Mouse (Mus musculus) intestine, embryonic 14.5 days (tissue): Measurements from ENCODE around the gene Hc. TPM values are rescaled to one million over a fixed set of nuclear protein-coding genes. Genes with fewer than 3 reads are reported as not detected.

Experiments used
- ATAC-seq: fragments of 200-750 bp; cut with Nextera tagmentation; replicated peaks from 2 replicates; pipeline ENCODE4 v1.8.0; 2017; ENCODE audit warnings: low read depth, moderate number of reproducible peaks, moderate TSS enrichment, moderate library complexity; ENCODE audit not compliant: low FRiP score, low TSS enrichment
- DNase-seq: peaks from one replicate; pipeline ENCODE4 v3.0.0-alpha.2; 2018; ENCODE audit warnings: low spot score
- H3K27ac ChIP-seq: fragments of 300-500 bp; sonication (generic); 2 replicates; pipeline ENCODE4 v1.5.1; 2014; ENCODE audit warnings: low read depth, mild to moderate bottlenecking, control low read depth
- H3K27me3 ChIP-seq: fragments of 300-500 bp; sonication (generic); replicated peaks from 2 replicates; pipeline ENCODE4 v1.6.1; 2014; ENCODE audit warnings: low read length, control low read depth; ENCODE audit not compliant: control insufficient read depth, insufficient read depth
- H3K36me3 ChIP-seq: fragments of 300-500 bp; sonication (generic); 2 replicates; pipeline ENCODE4 v1.6.1; 2014; ENCODE audit warnings: low read length, control low read depth; ENCODE audit not compliant: control insufficient read depth, insufficient read depth
- H3K4me1 ChIP-seq: fragments of 300-500 bp; sonication (generic); replicated peaks from 2 replicates; pipeline ENCODE4 v1.6.1; 2014; ENCODE audit warnings: low read length, control low read depth, mixed read lengths; ENCODE audit not compliant: control insufficient read depth, insufficient read depth
- H3K4me2 ChIP-seq: fragments of 300-500 bp; sonication (generic); 2 replicates; pipeline ENCODE4 v1.6.1; 2014; ENCODE audit warnings: low read length
- H3K4me3 ChIP-seq: fragments of 300-500 bp; sonication (generic); 2 replicates; pipeline ENCODE4 v1.5.1; 2014; ENCODE audit warnings: low read depth, low read length, control low read depth, mixed read lengths
- H3K9ac ChIP-seq: fragments of 300-500 bp; sonication (generic); 2 replicates; pipeline ENCODE4 v1.6.1; 2014; ENCODE audit warnings: mild to moderate bottlenecking, low read length
- H3K9me3 ChIP-seq: fragments of 300-500 bp; sonication (generic); 2 replicates; pipeline ENCODE4 v1.6.1; 2016; ENCODE audit warnings: low read length, control low read depth; ENCODE audit not compliant: control insufficient read depth
- WGBS: fragments of 180-500 bp; shearing (Covaris S2); extraction: QIAGEN DNeasy Blood & Tissue Kit; methylation state at CpG from one replicate; pipeline ENCODE4 v1.1.7; 2014; 5-methylcytosine and 5-hydroxymethylcytosine counted together
- polyA plus RNA-seq: library from polyadenylated mRNA; unstranded; fragments of >200 nt; fragmentation: Nextera tagmentation; extraction: Ambion mirVana; gene quantifications from 2 replicates; pipeline ENCODE4 v1.2.1, GENCODE M21; 2014

Hc gene
- polyA plus RNA-seq, 1 experiment from 2014 or later = 0.27 TPM

DNA sequence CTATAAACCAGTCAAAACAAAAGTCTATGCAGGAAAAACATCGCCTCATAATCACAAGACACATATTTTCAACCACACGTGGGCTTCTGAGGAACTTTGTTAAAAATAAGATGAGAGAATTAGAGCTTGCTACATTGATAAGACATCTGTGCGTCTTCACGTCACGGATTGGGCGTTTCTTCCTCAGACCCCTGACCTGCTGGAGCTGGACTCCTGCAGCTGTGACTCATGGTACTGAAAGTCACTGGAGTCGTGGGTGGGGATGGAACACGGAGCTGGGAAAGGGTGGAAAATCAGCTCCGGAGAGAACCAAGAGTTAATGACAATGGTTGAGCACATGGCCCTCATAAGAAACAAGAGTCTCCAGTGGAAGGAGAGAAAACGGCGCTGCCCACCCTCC is 5.9 kb upstream of the Hc start:
- H3K27ac ChIP-seq = no peak overlapping the region
- no peak overlapping the region for H3K4me2 ChIP-seq
- WGBS = 84% methylated on average over 11 of the region's 11 CpGs
- H3K9me3 ChIP-seq = no peaks in the 10 kb centered on the region
- no peak for ATAC-seq
- no peaks in the 10 kb centered on the region for H3K27me3 ChIP-seq
- H3K4me3 ChIP-seq = no peak overlapping the region
- H3K36me3 ChIP-seq = no peaks in the 10 kb centered on the region
- H3K9ac ChIP-seq = no peak overlapping the region
- no peak for DNase-seq
- no peaks in the 10 kb centered on the region for H3K4me1 ChIP-seq

DNA sequence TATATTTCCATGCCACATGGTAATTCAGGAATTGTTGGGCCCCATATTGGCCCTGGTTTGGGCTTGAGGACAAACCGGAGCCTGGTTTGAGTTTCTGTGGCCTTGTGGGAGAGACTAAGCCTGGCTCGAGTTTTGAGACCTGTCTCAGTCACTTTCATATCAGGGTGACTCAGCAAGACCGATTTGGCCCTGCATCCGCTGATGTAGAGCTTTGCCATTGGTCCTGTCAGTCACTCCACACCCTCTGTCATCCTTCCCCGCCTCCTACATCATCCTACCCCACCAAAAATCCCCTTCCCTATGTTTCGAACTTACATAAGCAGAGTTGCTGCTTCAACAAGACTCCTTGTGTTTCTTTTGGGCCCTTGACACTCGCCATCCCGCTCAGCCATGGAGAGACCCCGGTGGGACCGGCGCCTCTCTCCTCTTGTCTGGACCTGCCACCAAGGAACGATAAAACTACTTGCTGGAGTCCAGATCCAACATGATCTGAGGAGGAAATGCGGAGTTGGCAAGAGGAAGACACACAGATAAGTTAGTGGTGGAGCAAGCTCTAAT is 5.4 kb upstream of the Hc start:
- Histone ChIP-seq H3K4me3 (no peak overlapping the region), H3K4me1 (no peaks in the 10 kb centered on the region), H3K9ac (no peak overlapping the region), H3K4me2 (no peak overlapping the region), H3K27me3 (no peaks in the 10 kb centered on the region), H3K9me3 (no peaks in the 10 kb centered on the region), H3K27ac (no peak overlapping the region), H3K36me3 (no peaks in the 10 kb centered on the region)
- DNase-seq = no peak
- WGBS = 92% methylated on average over 13 of the region's 13 CpGs
- no peak for ATAC-seq

GRCm38 (mm10) chr2:35063333-35064030 is 2.2 kb upstream of the Hc start:
- Histone ChIP-seq H3K36me3 (no peaks in the 10 kb centered on the region), H3K27ac (no peak overlapping the region), H3K27me3 (no peaks in the 10 kb centered on the region), H3K9me3 (no peaks in the 10 kb centered on the region), H3K4me1 (no peaks in the 10 kb centered on the region), H3K9ac (no peak overlapping the region), H3K4me3 (no peak overlapping the region), H3K4me2 (no peak overlapping the region)
- ATAC-seq = no peak
- DNase-seq = no peak
- 89% methylated on average over 6 of the region's 6 CpGs for WGBS

DNA sequence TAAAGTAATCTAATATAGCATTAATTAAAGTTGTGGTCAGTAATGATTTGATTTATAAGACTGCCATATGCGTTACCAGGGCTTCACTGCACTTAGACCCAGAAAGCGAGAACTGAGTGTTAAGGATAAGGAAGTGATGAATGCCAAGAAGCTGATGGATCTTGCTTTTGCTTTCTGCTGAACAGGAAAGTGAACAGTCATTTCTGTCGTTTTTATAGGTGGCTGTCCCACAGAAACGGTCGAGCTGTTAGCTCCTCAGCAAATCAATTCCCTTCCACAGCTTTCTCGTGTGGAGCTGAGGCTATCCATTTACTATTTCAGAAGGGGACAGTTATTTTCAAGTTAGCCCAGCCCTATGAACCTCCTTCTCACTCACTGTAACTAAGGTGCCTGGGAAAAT is 341 bp downstream of the Hc start:
- WGBS = 53% methylated on average over 6 of the region's 6 CpGs
- Histone ChIP-seq H3K27ac (no peak overlapping the region), H3K4me3 (no peak overlapping the region), H3K9ac (no peak overlapping the region), H3K36me3 (no peaks in the 10 kb centered on the region), H3K27me3 (no peaks in the 10 kb centered on the region), H3K4me1 (no peaks in the 10 kb centered on the region), H3K9me3 (no peaks in the 10 kb centered on the region), H3K4me2 (no peak overlapping the region)
- ATAC-seq (no peak), DNase-seq (no peak)

DNA sequence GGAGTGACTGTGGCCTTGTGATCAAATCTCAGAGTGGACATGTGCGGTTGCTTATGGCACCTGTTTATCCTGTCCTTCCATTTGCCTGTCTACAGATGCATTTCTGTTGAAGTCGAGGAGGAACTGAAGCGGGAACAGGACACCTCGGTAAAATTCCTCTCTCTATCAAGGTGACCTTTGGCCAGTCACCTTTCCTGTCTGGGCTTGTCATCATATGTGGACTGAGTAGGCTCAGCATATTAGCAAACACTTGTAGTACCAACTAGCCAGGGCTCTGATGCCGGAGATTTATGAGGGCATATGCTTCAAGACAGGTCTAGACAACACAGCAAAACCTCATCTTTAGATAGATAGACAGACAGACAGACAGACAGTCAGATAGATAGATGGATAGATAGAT is 982 bp downstream of the Hc start:
- no peaks in the 10 kb centered on the region for H3K36me3 ChIP-seq
- H3K4me3 ChIP-seq = no peak overlapping the region
- no peaks in the 10 kb centered on the region for H3K9me3 ChIP-seq
- H3K9ac ChIP-seq = no peak overlapping the region
- 76% methylated on average over 5 of the region's 5 CpGs for WGBS
- H3K4me2 ChIP-seq = no peak overlapping the region
- H3K27me3 ChIP-seq = no peaks in the 10 kb centered on the region
- H3K27ac ChIP-seq = no peak overlapping the region
- ATAC-seq (no peak), DNase-seq (no peak)
- no peaks in the 10 kb centered on the region for H3K4me1 ChIP-seq

DNA sequence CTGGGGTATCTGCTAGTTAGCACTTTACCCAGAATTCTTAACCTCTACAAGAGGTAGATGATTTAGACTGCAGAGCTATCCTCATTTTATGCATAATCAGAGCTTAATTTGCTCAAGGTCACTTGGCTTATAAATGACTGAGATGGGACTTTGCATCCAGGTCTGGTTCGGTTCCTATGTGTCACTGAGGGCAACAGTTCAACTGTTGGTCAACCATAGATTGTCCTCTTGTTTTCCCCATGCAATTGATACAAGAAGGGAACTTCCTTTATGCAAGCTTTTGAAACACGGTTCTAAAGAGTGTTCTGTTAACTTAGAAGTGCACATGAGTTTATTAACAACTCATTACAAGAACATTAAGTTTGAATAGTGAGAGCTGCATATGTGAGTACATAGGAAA is 2.9 kb downstream of the Hc start:
- ATAC-seq = no peak
- Histone ChIP-seq H3K36me3 (no peaks in the 10 kb centered on the region), H3K9me3 (no peaks in the 10 kb centered on the region), H3K4me1 (no peaks in the 10 kb centered on the region), H3K27ac (no peak overlapping the region), H3K9ac (no peak overlapping the region), H3K4me3 (no peak overlapping the region), H3K27me3 (no peaks in the 10 kb centered on the region), H3K4me2 (no peak overlapping the region)
- no peak for DNase-seq
- 89% methylated on average over 2 of the region's 2 CpGs for WGBS

- ATAC-seq (no peak), DNase-seq (no peak)
- no peak overlapping the region for H3K9ac ChIP-seq
- no peak overlapping the region for H3K4me3 ChIP-seq
- no peak overlapping the region for H3K27ac ChIP-seq
- H3K27me3 ChIP-seq = no peaks in the 10 kb centered on the region
- 86% methylated on average over 11 of the region's 11 CpGs for WGBS
- H3K4me2 ChIP-seq = no peak overlapping the region
- no peaks in the 10 kb centered on the region for H3K36me3 ChIP-seq
- H3K9me3 ChIP-seq = no peaks in the 10 kb centered on the region
- no peaks in the 10 kb centered on the region for H3K4me1 ChIP-seq
These were observed 4.0 kb downstream of the Hc start for GRCm38 (mm10) chr2:35057243-35057642.

GRCm38 (mm10) chr2:35048851-35049250 is 12.4 kb downstream of the Hc start:
- 39% methylated on average over 5 of the region's 5 CpGs for WGBS
- no peak overlapping the region for H3K4me3 ChIP-seq
- ATAC-seq = no peak
- H3K4me1 ChIP-seq = no peaks in the 10 kb centered on the region
- no peak overlapping the region for H3K4me2 ChIP-seq
- H3K27ac ChIP-seq = no peak overlapping the region
- H3K36me3 ChIP-seq = no peaks in the 10 kb centered on the region
- H3K9ac ChIP-seq = no peak overlapping the region
- no peak for DNase-seq
- H3K27me3 ChIP-seq = no peaks in the 10 kb centered on the region
- no peaks in the 10 kb centered on the region for H3K9me3 ChIP-seq

DNA sequence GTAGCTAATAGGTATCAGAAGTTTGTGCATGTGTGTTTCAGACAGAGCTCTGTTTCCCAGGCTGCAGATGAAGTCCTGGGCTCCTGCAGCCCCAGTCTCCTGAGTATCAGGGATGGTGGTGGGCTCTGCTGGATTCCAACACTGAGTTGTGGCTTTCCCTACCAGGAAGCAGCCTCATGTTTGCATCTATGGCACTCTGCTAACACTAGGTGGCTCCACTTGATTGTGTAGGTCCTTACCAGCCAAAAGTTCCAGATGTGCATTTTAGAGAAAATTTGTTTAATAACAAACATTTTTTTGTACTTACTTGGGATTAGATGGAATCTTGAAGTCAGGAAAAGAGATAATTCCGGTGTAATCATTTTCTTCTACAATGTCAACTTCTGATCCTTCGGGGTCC is 16.3 kb downstream of the Hc start:
- no peaks in the 10 kb centered on the region for H3K9me3 ChIP-seq
- DNase-seq = no peak
- WGBS = 73% methylated on average over 2 of the region's 2 CpGs

More for the DNA sequence above, 16.3 kb downstream of the Hc start:
- Histone ChIP-seq H3K27me3 (no peaks in the 10 kb centered on the region), H3K4me2 (no peak overlapping the region), H3K36me3 (no peaks in the 10 kb centered on the region), H3K4me3 (no peak overlapping the region), H3K27ac (no peak overlapping the region), H3K9ac (no peak overlapping the region), H3K4me1 (no peaks in the 10 kb centered on the region)
- no peak for ATAC-seq
